Mouse (Mus musculus): ENCODE results near the gene Tgif1.

GRCm38 (mm10) chr17:70809776-70810175 lies 43.6 kb downstream of the Tgif1 start:
- TF ChIP-seq TCF12 (IDR thresholded peaks at IDR 0.05; ENCODE audit: insufficient read depth, poor library complexity, severe bottlenecking): no peak
- no peak for TF ChIP-seq USF1 (IDR thresholded peaks at IDR 0.05; ENCODE audit: low read depth)
